ENCODE assay signal across 9 mouse cellular contexts in genomic region chr2:118703913-118704730, GRCm38 (mm10). TPM values are rescaled to one million over a fixed set of nuclear protein-coding genes. Genes with fewer than 3 reads are reported as not detected.
DNase-seq lines count a peak whose midpoint lies in the region; ATAC-seq and TF ChIP-seq lines count a peak whose summit lies in the region.
"Had no signal": no experiment of that assay in that cellular context is flagged by ENCODE, and none has a peak within 500 bp of the region (broad histone marks: within the 10 kb centered on the region; RNA-seq: fewer than 3 reads in every experiment).

Gene Ankrd63, minus strand, starts transcription at chr2:118703963.

- no peak for TF ChIP-seq EP300 in liver, postnatal 0 days (IDR thresholded peaks at IDR 0.05; ENCODE audit: low read depth)

- H3K4me2 ChIP-seq in heart, embryonic 12.5 days = peak within 1 kb of the TSS; percentile 81
- H3K4me2 ChIP-seq in hindbrain, embryonic 15.5 days = peak within 1 kb of the TSS; percentile 64
- H3K4me2 ChIP-seq in liver, postnatal 0 days (ENCODE audit: low read depth, low read length) = peak within 1 kb of the TSS; percentile 82

- peak within 1 kb of the TSS; percentile 49 for H3K4me3 ChIP-seq in heart, embryonic 12.5 days
- no peak within 1 kb of the TSS for H3K4me3 ChIP-seq in C2C12 (ENCODE audit: insufficient read depth, poor library complexity, severe bottlenecking)
- peak within 1 kb of the TSS; percentile 37 for H3K4me3 ChIP-seq in hindbrain, embryonic 15.5 days
- peak within 1 kb of the TSS; percentile 54 for H3K4me3 ChIP-seq in liver, postnatal 0 days (ENCODE audit: low read depth, low read length)

- H3K4me1 ChIP-seq in heart, embryonic 12.5 days (replicated peaks) = peaks cover 58% of the 10 kb centered on the region
- H3K4me1 ChIP-seq in hindbrain, embryonic 15.5 days (replicated peaks) = peaks cover 37% of the 10 kb centered on the region
- H3K4me1 ChIP-seq in liver, postnatal 0 days (ENCODE audit: insufficient read depth) = peaks cover 28% of the 10 kb centered on the region

- TF ChIP-seq CTCF in C2C12 (IDR thresholded peaks at IDR 0.05; ENCODE audit: control insufficient read depth, insufficient read depth, insufficient read length) = no peak
- no peak for TF ChIP-seq CTCF in brain, embryonic 14.5 days (IDR thresholded peaks at IDR 0.05; ENCODE audit: borderline replicate concordance, extremely low read depth, insufficient read depth, insufficient read length)
- TF ChIP-seq CTCF in liver, postnatal 0 days (IDR thresholded peaks at IDR 0.05; ENCODE audit: low read depth) = no peak

- WGBS in heart, embryonic 12.5 days = 1% methylated on average over 50 of the region's 50 CpGs
- WGBS in hindbrain, embryonic 15.5 days = 1% methylated on average over 48 of the region's 50 CpGs
- 2% methylated on average over 49 of the region's 50 CpGs for WGBS in liver, postnatal 0 days (ENCODE audit: insufficient replicate concordance)

- H3K79me3 ChIP-seq in C2C12 (ENCODE audit: low read depth) = no peaks in the 10 kb centered on the region

- no peak for DNase-seq in heart, adult 11 months
- peak; percentile 38 for DNase-seq in brain, embryonic 14.5 days (ENCODE audit: low read depth)
- DNase-seq in liver, postnatal 0 days = no peak
- peak; percentile 35 to 53 for DNase-seq in thymus, postnatal 36 days
- no peak for DNase-seq in gastrocnemius, adult 18-20 months (ENCODE audit: low spot score)

- no peak for TF ChIP-seq POLR2A in brain, embryonic 14.5 days (IDR thresholded peaks at IDR 0.05; ENCODE audit: borderline replicate concordance, extremely low read depth, insufficient read depth, insufficient read length, poor library complexity, severe bottlenecking)

- no peaks in the 10 kb centered on the region for H3K9me3 ChIP-seq in heart, embryonic 12.5 days (replicated peaks)
- no peaks in the 10 kb centered on the region for H3K9me3 ChIP-seq in hindbrain, embryonic 15.5 days
- no peaks in the 10 kb centered on the region for H3K9me3 ChIP-seq in liver, postnatal 0 days (ENCODE audit: low read length)

- peaks cover 94% of the 10 kb centered on the region for H3K27me3 ChIP-seq in heart, embryonic 12.5 days (replicated peaks)
- peaks cover 44% of the 10 kb centered on the region for H3K27me3 ChIP-seq in C2C12 (ENCODE audit: control insufficient read depth, insufficient read depth, insufficient read length)
- H3K27me3 ChIP-seq in hindbrain, embryonic 15.5 days = peaks cover 99% of the 10 kb centered on the region
- peaks cover 90% of the 10 kb centered on the region for H3K27me3 ChIP-seq in liver, postnatal 0 days (ENCODE audit: insufficient read depth, low read length)

- H3K9ac ChIP-seq in heart, embryonic 12.5 days = peak within 1 kb of the TSS; percentile 73
- H3K9ac ChIP-seq in hindbrain, embryonic 15.5 days = 0 out of 2 replicates have a peak within 1 kb of the TSS, but pooled peaks have one; percentile 15
- no peak within 1 kb of the TSS; the same call in 1 of the 2 replicates for H3K9ac ChIP-seq in liver, postnatal 0 days (replicated peaks)

- H3K27ac ChIP-seq in heart, embryonic 12.5 days (ENCODE audit: poor library complexity, severe bottlenecking) = no peak within 1 kb of the TSS
- no peak within 1 kb of the TSS for H3K27ac ChIP-seq in hindbrain, embryonic 15.5 days (replicated peaks)
- H3K27ac ChIP-seq in liver, postnatal 0 days (ENCODE audit: low read depth) = no peak within 1 kb of the TSS
- H3K27ac ChIP-seq: macrophage had no signal

- ATAC-seq in heart, embryonic 12.5 days (ENCODE audit: insufficient number of reproducible peaks, low FRiP score) = no peak
- ATAC-seq in hindbrain, embryonic 15.5 days (ENCODE audit: low FRiP score, low read depth) = no peak
- no peak for ATAC-seq in liver, postnatal 0 days

- H3ac ChIP-seq in C2C12 (ENCODE audit: control insufficient read depth, insufficient read length, low read depth) = peak within 1 kb of the TSS; percentile 59

- H3K36me3 ChIP-seq in heart, embryonic 12.5 days = no peaks in the 10 kb centered on the region
- no peaks in the 10 kb centered on the region for H3K36me3 ChIP-seq in C2C12 (ENCODE audit: control insufficient read depth, insufficient read depth)
- no peaks in the 10 kb centered on the region for H3K36me3 ChIP-seq in hindbrain, embryonic 15.5 days
- H3K36me3 ChIP-seq in liver, postnatal 0 days (replicated peaks; ENCODE audit: insufficient read depth, low read length) = no peaks in the 10 kb centered on the region

- H3K79me2 ChIP-seq in C2C12 (ENCODE audit: control insufficient read depth, insufficient read depth) = no peaks in the 10 kb centered on the region

TF ChIP-seq in C2C12, 6 proteins besides CTCF, POLR2A, EP300 and RAD21:
- TF ChIP-seq MYOG (IDR thresholded peaks at IDR 0.05; ENCODE audit: control insufficient read depth, extremely low read depth, insufficient read length) = no peak
- no peak for TF ChIP-seq MYOD1 (IDR thresholded peaks at IDR 0.05; ENCODE audit: control insufficient read depth, insufficient read length, low read depth)
- no peak for TF ChIP-seq FOSL1 (IDR thresholded peaks at IDR 0.05; ENCODE audit: insufficient read depth, low read length, poor library complexity, severe bottlenecking)
- no peak for TF ChIP-seq MAX (IDR thresholded peaks at IDR 0.05)
- TF ChIP-seq CEBPB (IDR thresholded peaks at IDR 0.05; ENCODE audit: low read depth) = no peak
- TF ChIP-seq USF1 (IDR thresholded peaks at IDR 0.05; ENCODE audit: low read depth) = no peak

RNA-seq across cellular contexts. Expression of gene Ankrd63, which starts in this region (rescaled TPM):
- polyA plus RNA-seq in heart, embryonic 12.5 days (2016; fragmentation: Nextera tagmentation; extraction: Ambion mirVana) = 1.2 and 1.4 TPM in 2 replicates
- 0.02 TPM for polyA plus RNA-seq in C2C12 (2012; fragmentation: generic; extraction: Trizol)
- polyA plus RNA-seq in brain, embryonic 14.5 days (2012; rRNA removed) = 0.14 and 0.62 TPM in 2 replicates
- polyA plus RNA-seq in hindbrain, embryonic 15.5 days (2015; fragmentation: Nextera tagmentation; extraction: Ambion mirVana) = 0.05 TPM in 1 of 2 replicates, not detected in the other
- polyA plus RNA-seq in liver, postnatal 0 days (2015; fragmentation: Nextera tagmentation; extraction: Ambion mirVana) = 0.02 TPM in 1 of 2 replicates, not detected in the other
- total RNA-seq in gastrocnemius, adult 18-20 months (2021) = not detected
- polyA plus RNA-seq: macrophage had no signal

Comparison
In these comparisons a context has a peak if more than half of its experiments do, and no peak if none do; other contexts are left out.
1. Peak in DNase-seq in brain, embryonic 14.5 days; RNA of the gene not detected or under 1 TPM.
2. DNase-seq: peak in thymus, postnatal 36 days (2 of 2); none in heart, adult 11 months (single experiment), liver, postnatal 0 days (single experiment) and gastrocnemius, adult 18-20 months (single experiment).
3. Peak in every context shown above with its lines, with median percentiles within 50 percentile points of each other: H3K4me2 ChIP-seq.